Mouse (Mus musculus) large intestine, adult 2 months (tissue): ENCODE results near the gene Il22ra2. TPM values are rescaled to one million over a fixed set of nuclear protein-coding genes. Genes with fewer than 3 reads are reported as not detected.

Experiments used
- DNase-seq: peaks from one replicate; pipeline ENCODE4 v3.0.0-alpha.2; 2012; ENCODE audit warnings: low read depth, low spot score
- WGBS: fragments of 180-500 bp; shearing (Covaris S2); methylation state at CpG from one replicate; pipeline ENCODE4 v1.1.7; 2018; 5-methylcytosine and 5-hydroxymethylcytosine counted together
- polyA plus RNA-seq: library from polyadenylated mRNA; depleted of rRNA; stranded (reverse); fragments of >200 nt; gene quantifications from 2 replicates; pipeline ENCODE4 v1.2.3, GENCODE M21; 2012; rRNA removed

The Il22ra2 gene
- 1.4 and 1.5 TPM in 2 replicates for polyA plus RNA-seq

- DNase-seq = no peak
- 84% methylated on average over 2 of the region's 2 CpGs for WGBS
Measured at GRCm38 (mm10) chr10:19621408-19622048, at the start of gene Il22ra2. TSS of gene Il22ra2 (plus strand) at chr10:19621998.

GRCm38 (mm10) chr10:19577571-19577970, 44.2 kb upstream of the Il22ra2 start:
- DNase-seq = no peak
- 90% methylated on average over 3 of the region's 3 CpGs for WGBS

- 70% methylated on average over 6 of the region's 6 CpGs for WGBS
- DNase-seq = no peak
Measured at GRCm38 (mm10) chr10:19578001-19578400, 43.8 kb upstream of the Il22ra2 start.

- WGBS = 63% methylated on average over 9 of the region's 9 CpGs
- DNase-seq = no peak
Measured at GRCm38 (mm10) chr10:19578409-19578986, 43.3 kb upstream of the Il22ra2 start.

GRCm38 (mm10) chr10:19580660-19581059, 41.1 kb upstream of the Il22ra2 start:
- WGBS = 54% methylated on average over 3 of the region's 3 CpGs

GRCm38 (mm10) chr10:19581844-19582582, 39.8 kb upstream of the Il22ra2 start:
- WGBS = 23% methylated on average over 9 of the region's 9 CpGs
- peak; percentile 83 for DNase-seq

More at GRCm38 (mm10) chr10:19580660-19581059, 41.1 kb upstream of the Il22ra2 start:
- DNase-seq = no peak

GRCm38 (mm10) chr10:19582806-19583430, 38.9 kb upstream of the Il22ra2 start:
- WGBS = 36% methylated on average over 7 of the region's 7 CpGs
- DNase-seq = no peak

- no peak for DNase-seq
- 83% methylated on average over 2 of the region's 2 CpGs for WGBS
Measured at GRCm38 (mm10) chr10:19584064-19584463, 37.7 kb upstream of the Il22ra2 start.

- no peak for DNase-seq
- WGBS = 56% methylated on average over 1 of the region's 1 CpGs
Measured at GRCm38 (mm10) chr10:19584846-19585245, 37.0 kb upstream of the Il22ra2 start.

GRCm38 (mm10) chr10:19585860-19586259, 35.9 kb upstream of the Il22ra2 start:
- no peak for DNase-seq
- WGBS = 94% methylated on average over 5 of the region's 5 CpGs

- no peak for DNase-seq
- WGBS = 73% methylated on average over 3 of the region's 3 CpGs
Measured at GRCm38 (mm10) chr10:19587281-19587680, 34.5 kb upstream of the Il22ra2 start.

GRCm38 (mm10) chr10:19589626-19590025, 32.2 kb upstream of the Il22ra2 start:
- peak; percentile 65 for DNase-seq
- 25% methylated on average over 12 of the region's 12 CpGs for WGBS

GRCm38 (mm10) chr10:19591286-19591640, 30.5 kb upstream of the Il22ra2 start:
- no peak for DNase-seq
- WGBS = 17% methylated on average over 6 of the region's 6 CpGs

- WGBS = under 1% methylated on average over 52 of the region's 52 CpGs
- DNase-seq = peak; percentile 99
Measured at GRCm38 (mm10) chr10:19591641-19592441, 30.0 kb upstream of the Il22ra2 start, which contains the start of gene Ifngr1. TSS of gene Ifngr1 (plus strand) at chr10:19591949.

GRCm38 (mm10) chr10:19592556-19592955, 29.2 kb upstream of the Il22ra2 start:
- WGBS = 0% methylated on average over 3 of the region's 3 CpGs
- DNase-seq = no peak

GRCm38 (mm10) chr10:19593296-19593695, 28.5 kb upstream of the Il22ra2 start:
- 29% methylated on average over 3 of the region's 3 CpGs for WGBS
- no peak for DNase-seq

- DNase-seq = peak; percentile 80
- WGBS = 20% methylated on average over 3 of the region's 3 CpGs
Measured at GRCm38 (mm10) chr10:19594201-19594905, 27.4 kb upstream of the Il22ra2 start.

GRCm38 (mm10) chr10:19596866-19597265, 24.9 kb upstream of the Il22ra2 start:
- DNase-seq = no peak
- 86% methylated on average over 4 of the region's 4 CpGs for WGBS

- WGBS = 42% methylated on average over 11 of the region's 11 CpGs
- DNase-seq = no peak
Measured at GRCm38 (mm10) chr10:19598091-19598490, 23.7 kb upstream of the Il22ra2 start.
